27 mouse cellular contexts compared by ENCODE assay signal in the genomic region with DNA sequence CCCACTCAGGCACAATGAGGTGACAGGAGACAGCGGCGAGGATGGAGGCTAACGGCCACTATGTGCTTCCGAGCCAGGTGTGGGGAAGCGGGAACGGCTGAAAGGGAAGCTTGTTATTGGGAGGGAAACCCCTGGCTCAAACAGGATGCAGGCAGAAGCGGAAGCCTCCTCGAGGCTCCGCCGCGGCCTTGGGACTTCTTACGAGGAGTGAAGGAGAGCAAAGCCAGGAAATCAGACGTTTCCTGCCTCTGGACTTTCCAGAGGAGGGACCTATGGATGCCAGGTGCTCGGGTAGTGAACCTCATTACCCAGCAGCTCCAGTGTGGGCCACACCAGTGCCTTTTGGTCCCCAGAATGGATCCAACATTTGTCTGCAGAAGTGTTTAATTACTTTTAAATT.
DNase-seq lines count a peak whose midpoint lies in the region; ATAC-seq and TF ChIP-seq lines count a peak whose summit lies in the region.
"Had no signal": no experiment of that assay in that cellular context is flagged by ENCODE, and none has a peak within 500 bp of the region (broad histone marks: within the 10 kb centered on the region; RNA-seq: fewer than 3 reads in every experiment).

No protein-coding gene starts in this region.

- no peak overlapping the region for H3K27ac ChIP-seq in heart, postnatal 0 days (ENCODE audit: low read depth)
- H3K27ac ChIP-seq in kidney, embryonic 14.5 days (ENCODE audit: low read depth, low read length) = no peak overlapping the region
- H3K27ac ChIP-seq in lung, embryonic 16.5 days (ENCODE audit: low read length) = peak overlapping the region; percentile 30; the same call in 1 of the 2 replicates
- H3K27ac ChIP-seq: embryonic facial prominence, embryonic 13.5 days; forebrain, embryonic 10.5 days; forebrain, embryonic 13.5 days; gastrocnemius, adult 2 months; hindbrain, embryonic 10.5 days; hindbrain, embryonic 13.5 days had no signal

- no peak for DNase-seq in heart, postnatal 0 days (ENCODE audit: low spot score)
- no peak for DNase-seq in heart, postnatal 14 days
- DNase-seq in kidney, postnatal 4 days = peak; percentile 17 to 27
- DNase-seq in lung, postnatal 25 days (ENCODE audit: low spot score) = no peak
- no peak for DNase-seq in layer of hippocampus, adult 9-10 months (ENCODE audit: low spot score)
- DNase-seq: adrenal gland, postnatal 10 days; B cell, adult 2 months; cerebellum, adult 11 months; cerebellum, adult 2 months; cerebellum, adult 9-11 months; cerebellum, postnatal 25 days; gastrocnemius, adult 2 months; gastrocnemius, postnatal 14 days; heart, adult 11 months had no signal

- H3K4me3 ChIP-seq in heart, postnatal 0 days (ENCODE audit: low read depth, low read length) = no peak overlapping the region
- no peak overlapping the region for H3K4me3 ChIP-seq in kidney, embryonic 14.5 days (ENCODE audit: low read length)
- H3K4me3 ChIP-seq in lung, embryonic 16.5 days (ENCODE audit: low read length) = no peak overlapping the region
- H3K4me3 ChIP-seq: embryonic facial prominence, embryonic 13.5 days; forebrain, embryonic 10.5 days; forebrain, embryonic 13.5 days; gastrocnemius, adult 2 months; hindbrain, embryonic 10.5 days; hindbrain, embryonic 13.5 days had no signal

- intact Hi-C loops in heart, postnatal 14 days (cut with DNase I) = no loop called here

- H3K9ac ChIP-seq in heart, postnatal 0 days (replicated peaks; ENCODE audit: low read depth, low read length) = no peak overlapping the region
- H3K9ac ChIP-seq in kidney, embryonic 14.5 days (ENCODE audit: low read depth, low read length) = no peak overlapping the region
- no peak overlapping the region for H3K9ac ChIP-seq in lung, embryonic 16.5 days (ENCODE audit: low read length)
- H3K9ac ChIP-seq: embryonic facial prominence, embryonic 13.5 days; forebrain, embryonic 13.5 days; hindbrain, embryonic 13.5 days had no signal

- WGBS in heart, postnatal 0 days = 57% methylated on average over 14 of the region's 14 CpGs
- 55% methylated on average over 14 of the region's 14 CpGs for WGBS in kidney, embryonic 14.5 days
- WGBS in lung, embryonic 16.5 days = 54% methylated on average over 14 of the region's 14 CpGs

- ATAC-seq in heart, postnatal 0 days (ENCODE audit: insufficient read depth, low read depth) = no peak; the same call in 1 of the 2 replicates
- ATAC-seq in kidney, embryonic 14.5 days (ENCODE audit: low FRiP score, low TSS enrichment) = no peak
- peak; percentile 59 for ATAC-seq in lung, embryonic 16.5 days (ENCODE audit: low read depth)
- ATAC-seq: forebrain, embryonic 13.5 days; forebrain, embryonic 16.5 days; hindbrain, embryonic 16.5 days; Patski had no signal

- peaks cover 3% of the 10 kb centered on the region; the same call in 1 of the 2 replicates for H3K4me1 ChIP-seq in heart, postnatal 0 days (ENCODE audit: control insufficient read depth, insufficient read depth)
- H3K4me1 ChIP-seq in kidney, embryonic 14.5 days (ENCODE audit: control insufficient read depth, insufficient read depth, low read length) = peaks cover 9% of the 10 kb centered on the region
- H3K4me1 ChIP-seq in lung, embryonic 16.5 days (replicated peaks; ENCODE audit: control insufficient read depth, insufficient read depth, low read length) = peaks cover 8% of the 10 kb centered on the region

- peaks cover 24% of the 10 kb centered on the region; the same call in 1 of the 2 replicates for H3K27me3 ChIP-seq in heart, postnatal 0 days (ENCODE audit: control insufficient read depth, insufficient read depth, low read length)
- peaks cover 24% of the 10 kb centered on the region for H3K27me3 ChIP-seq in kidney, embryonic 14.5 days (ENCODE audit: control insufficient read depth, insufficient read depth, low read length)
- H3K27me3 ChIP-seq in lung, embryonic 16.5 days (ENCODE audit: control insufficient read depth, insufficient read depth, low read depth, low read length) = peaks cover 7% of the 10 kb centered on the region
- H3K27me3 ChIP-seq: CH12.LX had no signal

- TF ChIP-seq CTCF in heart, postnatal 0 days (IDR thresholded peaks at IDR 0.05; ENCODE audit: low read depth) = no peak

- no peak overlapping the region for H3K4me2 ChIP-seq in heart, postnatal 0 days (ENCODE audit: low read depth, low read length)
- H3K4me2 ChIP-seq in kidney, embryonic 14.5 days (replicated peaks; ENCODE audit: low read depth, low read length) = no peak overlapping the region
- H3K4me2 ChIP-seq in lung, embryonic 16.5 days (ENCODE audit: low read depth, low read length) = no peak overlapping the region
- H3K4me2 ChIP-seq: embryonic facial prominence, embryonic 13.5 days; forebrain, embryonic 13.5 days; heart, embryonic 11.5 days; hindbrain, embryonic 13.5 days had no signal

- 0 out of 2 replicates have a peak, but pooled peaks have one; percentile 54 for TF ChIP-seq EP300 in heart, postnatal 0 days (IDR thresholded peaks at IDR 0.05; ENCODE audit: low read depth)

- no peaks in the 10 kb centered on the region for H3K36me3 ChIP-seq in heart, postnatal 0 days (replicated peaks; ENCODE audit: control insufficient read depth, insufficient read depth, low read length)
- H3K36me3 ChIP-seq in kidney, embryonic 14.5 days (ENCODE audit: control insufficient read depth, insufficient read depth, low read length) = no peaks in the 10 kb centered on the region
- no peaks in the 10 kb centered on the region for H3K36me3 ChIP-seq in lung, embryonic 16.5 days (ENCODE audit: control insufficient read depth, insufficient read depth, low read length)
- H3K36me3 ChIP-seq: embryonic facial prominence, embryonic 13.5 days; forebrain, embryonic 10.5 days; G1E; hindbrain, embryonic 10.5 days; hindbrain, embryonic 13.5 days had no signal

- no peaks in the 10 kb centered on the region for H3K9me3 ChIP-seq in heart, postnatal 0 days (replicated peaks; ENCODE audit: control insufficient read depth, low read length)
- peaks cover 2% of the 10 kb centered on the region; the same call in 1 of the 2 replicates for H3K9me3 ChIP-seq in kidney, embryonic 14.5 days (ENCODE audit: control insufficient read depth, low read length)
- H3K9me3 ChIP-seq in lung, embryonic 16.5 days (ENCODE audit: control insufficient read depth, low read length) = peaks cover 3% of the 10 kb centered on the region; the same call in 1 of the 2 replicates
- H3K9me3 ChIP-seq: embryonic facial prominence, embryonic 13.5 days; forebrain, embryonic 10.5 days; hindbrain, embryonic 10.5 days had no signal

Comparison
In these comparisons a context has a peak if more than half of its experiments do, and no peak if none do; other contexts are left out.
1. DNase-seq: peak in kidney, postnatal 4 days (2 of 2); none in heart, postnatal 0 days (single experiment), heart, postnatal 14 days (0 of 2), lung, postnatal 25 days (single experiment) and layer of hippocampus, adult 9-10 months (single experiment).